Mouse (Mus musculus) adrenal gland, adult 2 months (tissue): Measurements from ENCODE around the gene Gm49340. TPM values are rescaled to one million over a fixed set of nuclear protein-coding genes. Genes with fewer than 3 reads are reported as not detected.
"Not testable (repeated sequence)": the region's sequence is repeated elsewhere in the genome, so short reads cannot be mapped to it uniquely, and the experiment has no call there.

Source experiments
- DNase-seq: peaks from one replicate; pipeline ENCODE4 v3.0.0; 2021
- long read RNA-seq: library from polyadenylated mRNA; stranded (forward); transcript quantifications from one replicate; pipeline ENCODE4 v2.0.0, GENCODE M21; 2021
- polyA plus RNA-seq: library from polyadenylated mRNA; depleted of rRNA; stranded (reverse); fragments of >200 nt; gene quantifications from 2 replicates; pipeline ENCODE4 v1.2.3, GENCODE M21; 2012; rRNA removed
- total RNA-seq, 2 experiments: library from RNA; stranded (reverse); gene quantifications; 2 replicates each; pipeline ENCODE4 v1.2.3; 2021

Gene Gm49340
- not detected for total RNA-seq
- 0.04 TPM in 1 of 2 replicates, not detected in the other for polyA plus RNA-seq
- long read RNA-seq = 0 reads

GRCm38 (mm10) chr11:73329442-73329841, at the start of gene Gm49340, which contains the start of the genes Aspa and Spata22:
Gm49340 (plus strand) TSS chr11:73329741.
Aspa (minus strand) TSS chr11:73329596.
Spata22 (plus strand) TSS chr11:73329741.
- DNase-seq = no peak

GRCm38 (mm10) chr11:73280710-73281109, 48.8 kb upstream of the Gm49340 start:
- DNase-seq = no peak

- peak; percentile 43 for DNase-seq
Observed at GRCm38 (mm10) chr11:73281528-73282027, 48.0 kb upstream of the Gm49340 start.

- DNase-seq = no peak
Observed at GRCm38 (mm10) chr11:73283369-73283768, 46.2 kb upstream of the Gm49340 start.

- no peak for DNase-seq
Observed at GRCm38 (mm10) chr11:73283926-73284325, 45.6 kb upstream of the Gm49340 start.

- no peak for DNase-seq
Observed at GRCm38 (mm10) chr11:73284351-73284750, 45.2 kb upstream of the Gm49340 start.

- DNase-seq = no peak
Observed at GRCm38 (mm10) chr11:73289621-73290020, 39.9 kb upstream of the Gm49340 start.

- DNase-seq = no peak
Observed at GRCm38 (mm10) chr11:73303123-73303522, 26.4 kb upstream of the Gm49340 start.

- no peak for DNase-seq
Observed at GRCm38 (mm10) chr11:73315961-73316360, 13.6 kb upstream of the Gm49340 start.

GRCm38 (mm10) chr11:73318581-73318980, 11.0 kb upstream of the Gm49340 start:
- DNase-seq = not testable (repeated sequence)

- not testable (repeated sequence) for DNase-seq
Observed at GRCm38 (mm10) chr11:73321064-73321463, 8.5 kb upstream of the Gm49340 start.

- DNase-seq = no peak
Observed at GRCm38 (mm10) chr11:73323906-73324830, 5.4 kb upstream of the Gm49340 start.

- peak; percentile 38 for DNase-seq
Observed at GRCm38 (mm10) chr11:73326485-73326886, 3.1 kb upstream of the Gm49340 start.

GRCm38 (mm10) chr11:73327361-73327760, 2.2 kb upstream of the Gm49340 start:
- no peak for DNase-seq

GRCm38 (mm10) chr11:73333357-73333756, 3.8 kb downstream of the Gm49340 start:
- DNase-seq = no peak

- no peak for DNase-seq
Observed at GRCm38 (mm10) chr11:73336919-73337318, 7.4 kb downstream of the Gm49340 start.

- no peak for DNase-seq
Observed at GRCm38 (mm10) chr11:73350483-73350882, 20.9 kb downstream of the Gm49340 start, which contains the start of gene Olfr20. Olfr20 (plus strand) TSS chr11:73350783.

GRCm38 (mm10) chr11:73370946-73371345, 41.4 kb downstream of the Gm49340 start, which contains the start of gene Olfr376:
Olfr376 (plus strand) TSS chr11:73371246.
- DNase-seq = no peak

GRCm38 (mm10) chr11:73395374-73395773, 65.8 kb downstream of the Gm49340 start:
- no peak for DNase-seq

- no peak for DNase-seq
Observed at GRCm38 (mm10) chr11:73399514-73399913, 70.0 kb downstream of the Gm49340 start, which contains the start of gene Olfr1. Olfr1 (minus strand) TSS chr11:73399614.
